Mouse (Mus musculus): ENCODE results near the gene Plvap. TPM values are rescaled to one million over a fixed set of nuclear protein-coding genes. Genes with fewer than 3 reads are reported as not detected.
"Not testable (repeated sequence)": the region's sequence is repeated elsewhere in the genome, so short reads cannot be mapped to it uniquely, and the experiment has no call there.

Gene Plvap
- total and polyA plus RNA-seq, 3 experiments, result 0.16 to 0.88 TPM; not detected in 1

- ATAC-seq (ENCODE audit: extremely low read depth, insufficient number of reproducible peaks, low FRiP score, poor library complexity, severe bottlenecking) (peak; percentile 88), DNase-seq (ENCODE audit: low spot score) (peak; percentile 90)
- Histone ChIP-seq H3K36me3 (replicated peaks) (peaks cover 41% of the 10 kb centered on the region), H3K9me3 (replicated peaks) (no peaks in the 10 kb centered on the region), H3K4me3 (ENCODE audit: low read depth, low read length) (peak within 1 kb of the TSS; percentile 96), H3K27me3 (ENCODE audit: insufficient read depth, low read length) (no peaks in the 10 kb centered on the region), H3K4me1 (ENCODE audit: insufficient read depth, low read depth, low read length) (peaks cover 35% of the 10 kb centered on the region)
- TF ChIP-seq GATA1 (IDR thresholded peaks at IDR 0.05; ENCODE audit: borderline replicate concordance, low read length), result no peak
- TF ChIP-seq POLR2AphosphoS5 (IDR thresholded peaks at IDR 0.05; ENCODE audit: insufficient replicate concordance, low read depth, low read length), result no peak
- no peak for TF ChIP-seq TAL1 (conservative IDR thresholded peaks at IDR 0.05; ENCODE audit: low read depth, low read length)
- no peak for TF ChIP-seq GATA2 (IDR thresholded peaks at IDR 0.05; ENCODE audit: borderline replicate concordance, low read depth, low read length)
- no peak for TF ChIP-seq CTCF (IDR thresholded peaks at IDR 0.05; ENCODE audit: low read depth, low read length)
Measured at GRCm38 (mm10) chr8:71542632-71543343, 31.2 kb upstream of the Plvap start, which contains the start of gene Mvb12a. Gene Mvb12a, plus strand, starts transcription at chr8:71542922.

DNA sequence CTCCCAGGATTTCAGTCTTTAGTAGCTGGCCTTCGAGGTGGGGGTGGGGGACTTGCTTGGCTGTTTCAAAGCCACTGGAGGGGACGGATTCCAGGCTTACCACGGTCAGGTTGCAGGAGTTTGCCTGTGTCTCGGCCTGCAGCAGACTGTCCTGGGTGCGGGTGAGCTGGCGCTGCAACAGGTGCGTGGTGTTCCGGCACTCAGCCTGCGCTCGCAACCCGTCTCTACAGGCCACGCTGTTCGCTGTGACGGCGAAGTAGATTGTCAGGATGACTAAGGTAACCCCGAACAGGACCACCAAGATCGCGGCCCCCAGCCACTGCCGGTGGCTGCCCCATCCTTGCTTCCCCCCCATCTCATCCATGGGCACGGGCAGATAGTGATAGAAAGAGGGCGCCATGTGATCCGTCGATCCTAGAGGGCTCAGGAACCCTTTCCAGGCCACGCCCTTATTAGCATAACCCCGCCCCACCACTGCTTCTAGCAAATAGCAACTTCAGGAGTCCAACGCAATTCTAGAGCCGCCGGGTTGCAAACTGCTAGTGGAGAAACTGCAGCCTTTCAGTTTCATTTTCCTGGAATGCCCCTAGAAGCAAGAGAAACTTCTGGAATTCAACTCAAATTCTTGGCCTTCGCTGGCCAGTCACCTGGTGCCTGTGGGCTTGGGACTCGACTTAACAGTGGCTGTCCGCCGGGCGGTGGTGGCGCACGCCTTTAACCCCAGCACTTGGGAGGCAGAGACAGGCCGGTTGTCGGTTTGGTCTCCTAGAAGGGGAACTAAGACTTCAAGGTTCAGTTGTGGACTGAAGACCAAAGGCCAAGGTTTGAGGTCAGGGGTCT, 25.7 kb upstream of the Plvap start, which contains the start of gene Bst2:
TSS of gene Bst2 (minus strand) at position 429 of the 840 bp plus-strand sequence.
- H3K4me3 ChIP-seq (ENCODE audit: low read depth, low read length), result peak within 1 kb of the TSS; percentile 77
- no peak for TF ChIP-seq GATA1 (IDR thresholded peaks at IDR 0.05; ENCODE audit: borderline replicate concordance, low read length)
- no peak for TF ChIP-seq TAL1 (conservative IDR thresholded peaks at IDR 0.05; ENCODE audit: low read depth, low read length)
- no peak for TF ChIP-seq CTCF (IDR thresholded peaks at IDR 0.05; ENCODE audit: low read depth, low read length)
- no peak for TF ChIP-seq POLR2AphosphoS5 (IDR thresholded peaks at IDR 0.05; ENCODE audit: insufficient replicate concordance, low read depth, low read length)
- no peak for TF ChIP-seq GATA2 (IDR thresholded peaks at IDR 0.05; ENCODE audit: borderline replicate concordance, low read depth, low read length)
- peaks cover 49% of the 10 kb centered on the region for H3K4me1 ChIP-seq (ENCODE audit: insufficient read depth, low read depth, low read length)
- H3K9me3 ChIP-seq (replicated peaks), result no peaks in the 10 kb centered on the region
- H3K36me3 ChIP-seq (replicated peaks), result peaks cover 14% of the 10 kb centered on the region
- H3K27me3 ChIP-seq (ENCODE audit: insufficient read depth, low read length), result no peaks in the 10 kb centered on the region
- DNase-seq (ENCODE audit: low spot score), result peak; percentile 85
- peak; percentile 83 for ATAC-seq (ENCODE audit: extremely low read depth, insufficient number of reproducible peaks, low FRiP score, poor library complexity, severe bottlenecking)

DNA sequence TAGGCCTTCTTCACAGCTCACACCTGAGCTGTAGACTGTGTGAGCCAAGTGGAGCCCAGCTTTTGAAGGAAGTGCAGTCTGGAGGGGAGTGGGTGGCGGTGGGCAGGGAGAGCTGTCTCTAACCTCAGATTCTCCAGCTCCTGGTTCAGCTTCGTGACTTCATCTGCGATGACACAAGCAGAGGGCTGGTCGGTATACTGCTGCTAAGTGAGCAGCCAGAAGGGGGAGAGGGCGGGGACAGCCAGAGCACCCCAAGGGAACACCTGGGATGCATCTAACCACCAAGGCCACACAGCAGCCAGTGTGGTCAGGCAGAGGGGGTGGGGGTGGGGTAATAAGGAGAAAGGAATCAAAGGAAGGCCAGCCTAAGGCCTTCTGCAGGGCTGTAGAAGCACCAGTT, 24.1 kb upstream of the Plvap start:
- Histone ChIP-seq H3K9me3 (replicated peaks) (no peaks in the 10 kb centered on the region), H3K36me3 (replicated peaks) (peaks cover 11% of the 10 kb centered on the region), H3K4me3 (ENCODE audit: low read depth, low read length) (peak overlapping the region; percentile 38; the same call in 1 of the 2 replicates), H3K27me3 (ENCODE audit: insufficient read depth, low read length) (no peaks in the 10 kb centered on the region), H3K4me1 (ENCODE audit: insufficient read depth, low read depth, low read length) (peaks cover 45% of the 10 kb centered on the region)
- TF ChIP-seq TAL1 (conservative IDR thresholded peaks at IDR 0.05; ENCODE audit: low read depth, low read length), result no peak
- no peak for TF ChIP-seq GATA2 (IDR thresholded peaks at IDR 0.05; ENCODE audit: borderline replicate concordance, low read depth, low read length)
- TF ChIP-seq GATA1 (IDR thresholded peaks at IDR 0.05; ENCODE audit: borderline replicate concordance, low read length), result no peak
- no peak for TF ChIP-seq CTCF (IDR thresholded peaks at IDR 0.05; ENCODE audit: low read depth, low read length)
- TF ChIP-seq POLR2AphosphoS5 (IDR thresholded peaks at IDR 0.05; ENCODE audit: insufficient replicate concordance, low read depth, low read length), result no peak
- peak; percentile 47 for DNase-seq (ENCODE audit: low spot score)
- ATAC-seq (ENCODE audit: extremely low read depth, insufficient number of reproducible peaks, low FRiP score, poor library complexity, severe bottlenecking), result no peak

- DNase-seq (ENCODE audit: low spot score) (no peak), ATAC-seq (ENCODE audit: extremely low read depth, insufficient number of reproducible peaks, low FRiP score, poor library complexity, severe bottlenecking) (no peak)
- Histone ChIP-seq H3K36me3 (replicated peaks) (peaks cover 9% of the 10 kb centered on the region), H3K4me3 (ENCODE audit: low read depth, low read length) (no peak overlapping the region), H3K4me1 (ENCODE audit: insufficient read depth, low read depth, low read length) (peaks cover 49% of the 10 kb centered on the region), H3K27me3 (ENCODE audit: insufficient read depth, low read length) (no peaks in the 10 kb centered on the region), H3K9me3 (replicated peaks) (no peaks in the 10 kb centered on the region)
- TF ChIP-seq POLR2AphosphoS5 (IDR thresholded peaks at IDR 0.05; ENCODE audit: insufficient replicate concordance, low read depth, low read length), result no peak
- TF ChIP-seq GATA2 (IDR thresholded peaks at IDR 0.05; ENCODE audit: borderline replicate concordance, low read depth, low read length), result no peak
- TF ChIP-seq CTCF (IDR thresholded peaks at IDR 0.05; ENCODE audit: low read depth, low read length), result no peak
- no peak for TF ChIP-seq TAL1 (conservative IDR thresholded peaks at IDR 0.05; ENCODE audit: low read depth, low read length)
Measured at GRCm38 (mm10) chr8:71534263-71534810, 22.8 kb upstream of the Plvap start.

- DNase-seq (ENCODE audit: low spot score); ATAC-seq (ENCODE audit: extremely low read depth, insufficient number of reproducible peaks, low FRiP score, poor library complexity, severe bottlenecking): not testable (repeated sequence)
- peaks cover 21% of the 10 kb centered on the region for H3K4me1 ChIP-seq (ENCODE audit: insufficient read depth, low read depth, low read length)
Measured at GRCm38 (mm10) chr8:71530735-71531467, 19.3 kb upstream of the Plvap start.

More at GRCm38 (mm10) chr8:71530735-71531467, 19.3 kb upstream of the Plvap start:
- not testable (repeated sequence) for H3K36me3 ChIP-seq (replicated peaks); H3K4me3 ChIP-seq (ENCODE audit: low read depth, low read length); H3K9me3 ChIP-seq (replicated peaks)
- H3K27me3 ChIP-seq (ENCODE audit: insufficient read depth, low read length), result peaks cover 26% of the 10 kb centered on the region

Data from G1E (cell line).